In the genomic region with DNA sequence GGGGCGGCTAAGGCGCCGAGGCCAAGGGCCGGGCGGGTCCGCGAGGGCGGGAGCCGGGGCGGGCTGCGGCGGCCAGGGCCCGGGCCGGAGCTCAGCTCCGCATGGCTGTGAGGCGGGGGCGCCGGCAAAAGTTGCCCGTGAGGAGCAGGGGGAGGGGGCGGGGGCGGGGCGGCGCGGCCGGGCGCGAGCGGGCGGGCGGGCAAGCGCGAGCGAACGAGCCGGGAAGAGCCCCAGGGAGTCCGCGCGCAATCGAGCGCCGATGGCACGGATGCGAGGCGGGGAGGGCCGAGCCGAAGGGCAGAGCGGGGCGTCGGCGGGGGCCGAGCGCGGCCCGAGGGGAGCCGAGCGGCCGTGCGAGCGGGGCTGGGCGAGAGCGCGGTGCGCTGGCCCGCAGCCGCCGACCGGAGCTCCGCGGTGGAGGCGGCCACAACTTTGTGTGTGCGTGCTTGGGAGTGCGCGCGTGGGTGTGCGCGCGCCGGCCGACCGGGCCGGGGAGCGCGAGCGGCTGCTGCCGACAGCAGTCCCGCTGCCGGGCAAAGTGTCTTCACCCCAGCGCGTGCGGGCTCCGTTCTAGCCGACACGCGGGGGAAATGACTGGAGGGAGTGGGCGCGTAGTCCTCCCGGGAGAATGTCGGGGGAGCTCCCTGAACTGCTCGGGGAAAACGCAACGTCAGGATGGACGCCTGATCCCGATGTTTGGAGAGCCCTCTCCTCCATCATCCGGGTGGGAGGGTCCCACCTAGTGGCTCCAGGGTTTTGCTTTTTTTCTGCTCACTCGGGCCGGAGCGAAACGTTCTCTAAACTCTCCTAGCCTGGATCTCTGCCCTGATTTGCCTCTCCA, we compare ENCODE assay signal across 1 mouse cellular context.
TF ChIP-seq lines count a peak whose summit lies in the region.

Gene Hipk2, minus strand, starts transcription at position 95 of the 841 bp plus-strand sequence.

TF ChIP-seq in MEL, 35 proteins besides CTCF, POLR2A, EP300 and RAD21:
- TF ChIP-seq UBTF (IDR thresholded peaks at IDR 0.05; ENCODE audit: borderline replicate concordance, insufficient read depth, low read depth, low read length) (no peak), SIN3A (IDR thresholded peaks at IDR 0.05; ENCODE audit: low read length) (0 out of 2 replicates have a peak, but pooled peaks have one; percentile 18), ELF1 (IDR thresholded peaks at IDR 0.05; ENCODE audit: low read depth, low read length) (0 out of 2 replicates have a peak, but pooled peaks have one; percentile 15), SMC3 (IDR thresholded peaks at IDR 0.05; ENCODE audit: low read depth, low read length) (no peak), MAFK (IDR thresholded peaks at IDR 0.05; ENCODE audit: borderline replicate concordance, low read depth, low read length) (no peak), MAZ (IDR thresholded peaks at IDR 0.05; ENCODE audit: low read depth, low read length) (peak; percentile 51; the same call in 1 of the 2 replicates), RCOR1 (IDR thresholded peaks at IDR 0.05; ENCODE audit: low read depth, low read length) (no peak), USF1 (IDR thresholded peaks at IDR 0.05; ENCODE audit: low read depth, low read length) (no peak), NELFE (IDR thresholded peaks at IDR 0.05; ENCODE audit: low read depth, low read length) (no peak), MXI1 (IDR thresholded peaks at IDR 0.05; ENCODE audit: low read depth, low read length) (peak; percentile 36; the same call in 1 of the 2 replicates)
